Mouse (Mus musculus) heart, embryonic 10.5 days (tissue): ENCODE data around the gene Gm21209. TPM values are rescaled to one million over a fixed set of nuclear protein-coding genes. Genes with fewer than 3 reads are reported as not detected.
"Not testable (repeated sequence)": the region's sequence is repeated elsewhere in the genome, so short reads cannot be mapped to it uniquely, and the experiment has no call there.

ENCODE experiments used
- DNase-seq: peaks from one replicate; pipeline ENCODE4 v3.0.0-alpha.2; 2017; ENCODE audit warnings: low spot score
- H3K27ac ChIP-seq: fragments of 300-500 bp; sonication (generic); 2 replicates; pipeline ENCODE4 v1.5.1; 2016; ENCODE audit warnings: mild to moderate bottlenecking
- H3K27me3 ChIP-seq: fragments of 300-500 bp; sonication (generic); 2 replicates; pipeline ENCODE4 v1.6.1; 2016; ENCODE audit warnings: mild to moderate bottlenecking; ENCODE audit not compliant: poor library complexity, insufficient read depth, severe bottlenecking
- H3K36me3 ChIP-seq: fragments of 300-500 bp; sonication (generic); 2 replicates; pipeline ENCODE4 v1.6.1; 2016; ENCODE audit warnings: mild to moderate bottlenecking, moderate library complexity
- H3K4me1 ChIP-seq: fragments of 300-500 bp; sonication (generic); 2 replicates; pipeline ENCODE4 v1.6.1; 2016; ENCODE audit warnings: mild to moderate bottlenecking
- H3K4me3 ChIP-seq: fragments of 300-500 bp; sonication (generic); 2 replicates; pipeline ENCODE4 v1.5.1; 2016; ENCODE audit warnings: mild to moderate bottlenecking, moderate library complexity
- H3K9me3 ChIP-seq: fragments of 300-500 bp; sonication (generic); 2 replicates; pipeline ENCODE4 v1.6.1; 2016; ENCODE audit warnings: mild to moderate bottlenecking, moderate library complexity
- WGBS: fragments of 180-500 bp; shearing (Covaris S2); methylation state at CpG from one replicate; pipeline ENCODE4 v1.1.7; 2016; 5-methylcytosine and 5-hydroxymethylcytosine counted together
- polyA plus RNA-seq: library from polyadenylated mRNA; unstranded; fragments of >200 nt; fragmentation: Nextera tagmentation; extraction: Ambion mirVana; gene quantifications from 2 replicates; pipeline ENCODE4 v1.2.1, GENCODE M21; 2016

Gm21209 gene
- polyA plus RNA-seq = not detected in 2 replicates

- H3K36me3 ChIP-seq, H3K27ac ChIP-seq, DNase-seq, H3K4me3 ChIP-seq, H3K4me1 ChIP-seq, H3K27me3 ChIP-seq, H3K9me3 ChIP-seq: not testable (repeated sequence)
- no CpG with 5 or more reads among the region's 6 CpGs for WGBS
These were observed at the start of gene Gm21209 for GRCm38 (mm10) chrY:49570856-49571255. Gm21209 (plus strand) TSS chrY:49571156.
